Comparison of ENCODE assay signal across 10 mouse cellular contexts in genomic region chr11:113667122-113667521, GRCm38 (mm10). TPM values are rescaled to one million over a fixed set of nuclear protein-coding genes. Genes with fewer than 3 reads are reported as not detected.
DNase-seq lines count a peak whose midpoint lies in the region; ATAC-seq and TF ChIP-seq lines count a peak whose summit lies in the region.
"Had no signal": no experiment of that assay in that cellular context is flagged by ENCODE, and none has a peak within 500 bp of the region (broad histone marks: within the 10 kb centered on the region; RNA-seq: fewer than 3 reads in every experiment).

No protein-coding gene starts in this region.

- H3K27me3 ChIP-seq in heart, postnatal 0 days (ENCODE audit: control insufficient read depth, insufficient read depth, low read length), result no peaks in the 10 kb centered on the region
- H3K27me3 ChIP-seq in heart, embryonic 10.5 days (ENCODE audit: insufficient read depth, poor library complexity, severe bottlenecking), result no peaks in the 10 kb centered on the region
- H3K27me3 ChIP-seq in Patski, result no peaks in the 10 kb centered on the region
- H3K27me3 ChIP-seq in intestine, postnatal 0 days (replicated peaks; ENCODE audit: control insufficient read depth, insufficient read depth, low read length), result no peaks in the 10 kb centered on the region
- no peaks in the 10 kb centered on the region for H3K27me3 ChIP-seq in liver, embryonic 11.5 days (replicated peaks; ENCODE audit: control insufficient read depth, insufficient read depth, low read length)
- H3K27me3 ChIP-seq: limb, embryonic 15.5 days had no signal

- H3K9me3 ChIP-seq in heart, postnatal 0 days (replicated peaks; ENCODE audit: control insufficient read depth, low read length), result no peaks in the 10 kb centered on the region
- no peaks in the 10 kb centered on the region for H3K9me3 ChIP-seq in heart, embryonic 10.5 days
- no peaks in the 10 kb centered on the region for H3K9me3 ChIP-seq in intestine, postnatal 0 days (ENCODE audit: control insufficient read depth)
- H3K9me3 ChIP-seq in liver, embryonic 11.5 days (ENCODE audit: control insufficient read depth, low read length), result no peaks in the 10 kb centered on the region
- H3K9me3 ChIP-seq: limb, embryonic 15.5 days had no signal

- CTCF ChIA-PET in Patski (lab: Charles Lee), result interaction anchor here (0.9 to 1.6 kb wide), 3 partner anchors 11 to 144 kb away, joined by 3 to 4 read pairs (median 3); no protein-coding TSS in a partner anchor

- peak overlapping the region; percentile 28; the same call in 1 of the 2 replicates for H3K27ac ChIP-seq in heart, postnatal 0 days (ENCODE audit: low read depth)
- H3K27ac ChIP-seq in heart, embryonic 10.5 days, result no peak overlapping the region
- H3K27ac ChIP-seq in intestine, postnatal 0 days (ENCODE audit: low read depth, low read length), result peak overlapping the region; percentile 63
- peak overlapping the region; percentile 32 for H3K27ac ChIP-seq in liver, embryonic 11.5 days (ENCODE audit: low read depth, low read length)
- H3K27ac ChIP-seq: limb, embryonic 15.5 days had no signal

- TF ChIP-seq EP300 in heart, postnatal 0 days (IDR thresholded peaks at IDR 0.05; ENCODE audit: low read depth), result no peak

- DNase-seq in heart, postnatal 0 days (ENCODE audit: low spot score), result no peak
- DNase-seq in heart, embryonic 10.5 days (ENCODE audit: low spot score), result no peak
- DNase-seq in Patski (ENCODE audit: low read depth, low spot score), result no peak
- no peak for DNase-seq in liver, embryonic 11.5 days (ENCODE audit: low spot score)
- DNase-seq in frontal cortex, postnatal 36 days (ENCODE audit: low spot score in 2 of 2), result no peak
- DNase-seq in embryo, embryonic 10 days (ENCODE audit: low spot score), result no peak
- DNase-seq in thymus, postnatal 10 days (ENCODE audit: low spot score in 2 of 2), result no peak
- DNase-seq: cerebellum, adult 11-12 months had no signal

- H3K4me1 ChIP-seq in heart, postnatal 0 days (ENCODE audit: control insufficient read depth, insufficient read depth), result peaks cover 3% of the 10 kb centered on the region; the same call in 1 of the 2 replicates
- peaks cover 27% of the 10 kb centered on the region for H3K4me1 ChIP-seq in heart, embryonic 10.5 days
- H3K4me1 ChIP-seq in intestine, postnatal 0 days (replicated peaks; ENCODE audit: control insufficient read depth, insufficient read depth, low read length), result 0 out of 2 replicates have a peak, but pooled peaks cover 4% of the 10 kb centered on the region
- H3K4me1 ChIP-seq in liver, embryonic 11.5 days (replicated peaks; ENCODE audit: control insufficient read depth, insufficient read depth, low read length), result peaks cover 37% of the 10 kb centered on the region

- in situ Hi-C loops in Patski (cut with MboI; ENCODE audit: low pct_unique_long_range_greater_than_20kb), result no loop called here

- POLR2A ChIA-PET in Patski (lab: Charles Lee), result no interaction called here

- no peak overlapping the region for H3K9ac ChIP-seq in heart, postnatal 0 days (replicated peaks; ENCODE audit: low read depth, low read length)
- H3K9ac ChIP-seq in intestine, postnatal 0 days (ENCODE audit: low read depth, low read length), result no peak overlapping the region
- no peak overlapping the region for H3K9ac ChIP-seq in liver, embryonic 11.5 days (ENCODE audit: low read depth, low read length)
- H3K9ac ChIP-seq: limb, embryonic 15.5 days had no signal

- H3K36me3 ChIP-seq in heart, postnatal 0 days (replicated peaks; ENCODE audit: control insufficient read depth, insufficient read depth, low read length), result peaks cover 39% of the 10 kb centered on the region
- peaks cover 56% of the 10 kb centered on the region for H3K36me3 ChIP-seq in heart, embryonic 10.5 days
- H3K36me3 ChIP-seq in intestine, postnatal 0 days (ENCODE audit: control insufficient read depth, insufficient read depth), result peaks cover 15% of the 10 kb centered on the region
- H3K36me3 ChIP-seq in liver, embryonic 11.5 days (ENCODE audit: control insufficient read depth, insufficient read depth, low read length), result peaks cover 34% of the 10 kb centered on the region

- no peak for TF ChIP-seq CTCF in heart, postnatal 0 days (IDR thresholded peaks at IDR 0.05; ENCODE audit: low read depth)
- TF ChIP-seq CTCF in Patski (IDR thresholded peaks at IDR 0.05), result no peak
- TF ChIP-seq CTCF in intestine, postnatal 0 days (IDR thresholded peaks at IDR 0.05; ENCODE audit: low read depth), result no peak

- no peak overlapping the region for H3K4me2 ChIP-seq in heart, postnatal 0 days (ENCODE audit: low read depth, low read length)
- H3K4me2 ChIP-seq in intestine, postnatal 0 days (replicated peaks; ENCODE audit: low read depth), result peak overlapping the region; percentile 45; the same call in 1 of the 2 replicates
- H3K4me2 ChIP-seq in liver, embryonic 11.5 days, result no peak overlapping the region
- H3K4me2 ChIP-seq: limb, embryonic 15.5 days had no signal

- no peak overlapping the region for H3K4me3 ChIP-seq in heart, postnatal 0 days (ENCODE audit: low read depth, low read length)
- H3K4me3 ChIP-seq in heart, embryonic 10.5 days, result no peak overlapping the region
- H3K4me3 ChIP-seq in intestine, postnatal 0 days (ENCODE audit: low read depth, low read length), result no peak overlapping the region
- no peak overlapping the region for H3K4me3 ChIP-seq in liver, embryonic 11.5 days (ENCODE audit: low read depth, low read length)
- H3K4me3 ChIP-seq: limb, embryonic 15.5 days had no signal

- WGBS in heart, postnatal 0 days, result 80% methylated on average over 2 of the region's 2 CpGs
- 75% methylated on average over 2 of the region's 2 CpGs for WGBS in heart, embryonic 10.5 days
- 28% methylated on average over 2 of the region's 2 CpGs for WGBS in intestine, postnatal 0 days
- WGBS in liver, embryonic 11.5 days, result 67% methylated on average over 2 of the region's 2 CpGs

- ATAC-seq in heart, postnatal 0 days (ENCODE audit: insufficient read depth, low read depth), result no peak
- peak; percentile 69 for ATAC-seq in Patski
- peak; percentile 88 for ATAC-seq in intestine, postnatal 0 days
- no peak for ATAC-seq in liver, embryonic 11.5 days (replicated peaks; ENCODE audit: low FRiP score)

RNA-seq across cellular contexts. Expression of gene Fam104a, which starts 16.8 kb away (rescaled TPM):
- total RNA-seq in heart, postnatal 0 days (2014; rRNA removed; ENCODE audit: low replicate concordance), result 23.3 and 25.2 TPM in 2 replicates
- 32.7 and 33.6 TPM in 2 replicates for polyA plus RNA-seq in heart, postnatal 0 days (2015; fragmentation: Nextera tagmentation; extraction: Ambion mirVana)
- 56.2 and 60.7 TPM in 2 replicates for polyA plus RNA-seq in heart, embryonic 10.5 days (2016; fragmentation: Nextera tagmentation; extraction: Ambion mirVana)
- 46.0 TPM for polyA plus RNA-seq in Patski (2021)
- 40.0 and 41.9 TPM in 2 replicates for polyA plus RNA-seq in intestine, postnatal 0 days (2015; fragmentation: Nextera tagmentation; extraction: Ambion mirVana)
- polyA plus RNA-seq in liver, embryonic 11.5 days (2014; fragmentation: Nextera tagmentation; extraction: Ambion mirVana), result 58.7 and 62.3 TPM in 2 replicates

RNA-seq across cellular contexts. Expression of gene D11Wsu47e, which starts 17.1 kb away (rescaled TPM):
- 17.4 and 18.1 TPM in 2 replicates for total RNA-seq in heart, postnatal 0 days (2014; rRNA removed; ENCODE audit: low replicate concordance)
- 8.9 and 10.4 TPM in 2 replicates for polyA plus RNA-seq in heart, postnatal 0 days (2015; fragmentation: Nextera tagmentation; extraction: Ambion mirVana)
- polyA plus RNA-seq in heart, embryonic 10.5 days (2016; fragmentation: Nextera tagmentation; extraction: Ambion mirVana), result 21.8 and 26.3 TPM in 2 replicates
- polyA plus RNA-seq in Patski (2021), result 18.3 TPM
- 9.0 and 9.6 TPM in 2 replicates for polyA plus RNA-seq in intestine, postnatal 0 days (2015; fragmentation: Nextera tagmentation; extraction: Ambion mirVana)
- 22.4 and 22.9 TPM in 2 replicates for polyA plus RNA-seq in liver, embryonic 11.5 days (2014; fragmentation: Nextera tagmentation; extraction: Ambion mirVana)

RNA-seq across cellular contexts. Expression of gene Slc39a11, which starts 17.2 kb away (rescaled TPM):
- total RNA-seq in heart, postnatal 0 days (2014; rRNA removed; ENCODE audit: low replicate concordance), result 16.3 and 19.1 TPM in 2 replicates
- polyA plus RNA-seq in heart, postnatal 0 days (2015; fragmentation: Nextera tagmentation; extraction: Ambion mirVana), result 6.9 and 8.6 TPM in 2 replicates
- polyA plus RNA-seq in heart, embryonic 10.5 days (2016; fragmentation: Nextera tagmentation; extraction: Ambion mirVana), result 23.0 and 26.6 TPM in 2 replicates
- polyA plus RNA-seq in Patski (2021), result 22.4 TPM
- polyA plus RNA-seq in intestine, postnatal 0 days (2015; fragmentation: Nextera tagmentation; extraction: Ambion mirVana), result 50.7 and 54.7 TPM in 2 replicates
- 20.9 TPM in 2 replicates for polyA plus RNA-seq in liver, embryonic 11.5 days (2014; fragmentation: Nextera tagmentation; extraction: Ambion mirVana)

RNA-seq across cellular contexts. Expression of gene Cog1, which starts 18.2 kb away (rescaled TPM):
- 26.5 and 30.3 TPM in 2 replicates for total RNA-seq in heart, postnatal 0 days (2014; rRNA removed; ENCODE audit: low replicate concordance)
- polyA plus RNA-seq in heart, postnatal 0 days (2015; fragmentation: Nextera tagmentation; extraction: Ambion mirVana), result 10.7 and 12.3 TPM in 2 replicates
- polyA plus RNA-seq in heart, embryonic 10.5 days (2016; fragmentation: Nextera tagmentation; extraction: Ambion mirVana), result 23.2 and 23.3 TPM in 2 replicates
- 37.7 TPM for polyA plus RNA-seq in Patski (2021)
- polyA plus RNA-seq in intestine, postnatal 0 days (2015; fragmentation: Nextera tagmentation; extraction: Ambion mirVana), result 19.6 and 20.9 TPM in 2 replicates
- 24.0 and 24.7 TPM in 2 replicates for polyA plus RNA-seq in liver, embryonic 11.5 days (2014; fragmentation: Nextera tagmentation; extraction: Ambion mirVana)

RNA-seq across cellular contexts. Expression of gene Cpsf4l, which starts 42.7 kb away (rescaled TPM):
- 1.3 TPM in 1 of 2 replicates, not detected in the other for total RNA-seq in heart, postnatal 0 days (2014; rRNA removed; ENCODE audit: low replicate concordance)
- polyA plus RNA-seq in heart, postnatal 0 days (2015; fragmentation: Nextera tagmentation; extraction: Ambion mirVana), result 0.10 TPM in 1 of 2 replicates, not detected in the other
- polyA plus RNA-seq in heart, embryonic 10.5 days (2016; fragmentation: Nextera tagmentation; extraction: Ambion mirVana), result 0.15 and 0.34 TPM in 2 replicates
- polyA plus RNA-seq in Patski (2021), result 0.27 TPM
- not detected in 2 replicates for polyA plus RNA-seq in intestine, postnatal 0 days (2015; fragmentation: Nextera tagmentation; extraction: Ambion mirVana)
- 0.18 and 0.29 TPM in 2 replicates for polyA plus RNA-seq in liver, embryonic 11.5 days (2014; fragmentation: Nextera tagmentation; extraction: Ambion mirVana)

Comparison
In these comparisons a context has a peak if more than half of its experiments do, and no peak if none do; other contexts are left out.
1. ATAC-seq: peak in Patski (single experiment) and intestine, postnatal 0 days (single experiment); none in heart, postnatal 0 days (single experiment) and liver, embryonic 11.5 days (single experiment).